Mouse (Mus musculus) hindbrain, embryonic 13.5 days (tissue): ENCODE results near the gene Ankrd12. TPM values are rescaled to one million over a fixed set of nuclear protein-coding genes. Genes with fewer than 3 reads are reported as not detected.

Source experiments
- ATAC-seq: fragments of 200-750 bp; cut with Nextera tagmentation; 2 replicates; pipeline ENCODE4 v1.8.0; 2017; ENCODE audit warnings: moderate TSS enrichment; ENCODE audit not compliant: low FRiP score
- H3K27ac ChIP-seq: fragments of 300-500 bp; sonication (generic); 2 replicates; pipeline ENCODE4 v1.5.1; 2015; ENCODE audit warnings: inconsistent platforms, mild to moderate bottlenecking, moderate library complexity
- H3K27me3 ChIP-seq: fragments of 300-500 bp; sonication (generic); 2 replicates; pipeline ENCODE4 v1.6.1; 2015; ENCODE audit warnings: mild to moderate bottlenecking, inconsistent platforms
- H3K36me3 ChIP-seq: fragments of 300-500 bp; sonication (generic); 2 replicates; pipeline ENCODE4 v1.6.1; 2015; ENCODE audit warnings: mild to moderate bottlenecking, inconsistent platforms
- H3K4me1 ChIP-seq: fragments of 300-500 bp; sonication (generic); replicated peaks from 2 replicates; pipeline ENCODE4 v1.6.1; 2015; ENCODE audit warnings: inconsistent platforms
- H3K4me2 ChIP-seq: fragments of 300-500 bp; sonication (generic); 2 replicates; pipeline ENCODE4 v1.6.1; 2015; ENCODE audit warnings: inconsistent platforms, mild to moderate bottlenecking, moderate library complexity
- H3K4me3 ChIP-seq: fragments of 300-500 bp; sonication (generic); 2 replicates; pipeline ENCODE4 v1.5.1; 2015; ENCODE audit warnings: mild to moderate bottlenecking, inconsistent platforms
- H3K9ac ChIP-seq: fragments of 300-500 bp; sonication (generic); 2 replicates; pipeline ENCODE4 v1.6.1; 2015; ENCODE audit warnings: mild to moderate bottlenecking, inconsistent platforms
- H3K9me3 ChIP-seq: fragments of 300-500 bp; sonication (generic); 2 replicates; pipeline ENCODE4 v1.6.1; 2016; ENCODE audit warnings: inconsistent platforms
- WGBS: fragments of 180-500 bp; shearing (Covaris S2); methylation state at CpG from one replicate; pipeline ENCODE4 v1.1.7; 2015; 5-methylcytosine and 5-hydroxymethylcytosine counted together
- polyA plus RNA-seq: library from polyadenylated mRNA; unstranded; fragments of >200 nt; fragmentation: Nextera tagmentation; extraction: Ambion mirVana; gene quantifications from 2 replicates; pipeline ENCODE4 v1.2.1, GENCODE M21; 2015

The Ankrd12 gene
- polyA plus RNA-seq, 1 experiment from 2014 or later, result 148 TPM

DNA sequence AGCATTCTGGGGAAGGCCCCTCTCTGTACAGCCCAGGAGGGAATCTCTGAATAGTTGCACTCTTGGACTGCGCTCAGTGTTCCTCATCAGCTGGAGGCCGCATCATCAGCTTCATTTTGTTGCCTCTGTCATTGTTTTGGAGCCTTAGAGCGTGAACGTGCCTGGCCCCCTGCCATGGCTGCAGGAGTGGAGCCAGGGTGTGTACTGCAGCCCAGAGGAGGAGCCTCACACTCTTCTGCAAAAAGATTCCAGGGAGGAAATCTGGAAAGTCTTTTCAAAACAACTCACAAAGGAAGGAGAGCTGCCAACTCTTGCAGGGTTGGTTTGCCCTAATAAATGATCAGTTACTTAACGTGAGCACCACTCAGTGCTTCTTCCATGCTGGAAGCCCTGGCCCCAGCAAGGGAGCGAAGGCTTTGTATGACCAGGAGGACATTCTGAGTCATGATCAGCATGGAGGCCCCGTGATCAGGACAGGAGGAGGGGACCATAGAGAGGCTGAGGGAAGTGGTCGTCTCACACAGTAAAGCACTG lies 160.7 kb downstream of the Ankrd12 start:
- peak; percentile 94 for ATAC-seq
- Histone ChIP-seq H3K27ac (peak overlapping the region; percentile 83), H3K27me3 (no peaks in the 10 kb centered on the region), H3K4me2 (0 out of 2 replicates have a peak overlapping the region, but pooled peaks have one; percentile 8), H3K4me1 (peaks cover 13% of the 10 kb centered on the region), H3K9ac (no peak overlapping the region), H3K9me3 (no peaks in the 10 kb centered on the region), H3K36me3 (no peaks in the 10 kb centered on the region), H3K4me3 (no peak overlapping the region)
- WGBS, result 11% methylated on average over 8 of the region's 8 CpGs

Other genes with a start within 250 kb of the Ankrd12 start
- 56.1 and 58.3 TPM in 2 replicates for gene Ralbp1, start 191.3 kb downstream of the Ankrd12 start, polyA plus RNA-seq
- gene Twsg1, start 125.9 kb downstream of the Ankrd12 start, polyA plus RNA-seq, result 58.5 and 60.7 TPM in 2 replicates
- gene Ndufv2, start 24.5 kb upstream of the Ankrd12 start, polyA plus RNA-seq, result 354 and 357 TPM in 2 replicates
- gene Washc1, start 34.5 kb upstream of the Ankrd12 start, polyA plus RNA-seq, result 45.4 and 48.0 TPM in 2 replicates
- 6.2 and 7.5 TPM in 2 replicates for gene Ddx11, start 46.4 kb upstream of the Ankrd12 start, polyA plus RNA-seq